ENCODE assay signal across 8 mouse cellular contexts in genomic region chr17:30901627-30902026, GRCm38 (mm10). TPM values are rescaled to one million over a fixed set of nuclear protein-coding genes. Genes with fewer than 3 reads are reported as not detected.
A peak's percentile ranks its signal among the peaks of the same experiment; 100 is the strongest.
DNase-seq lines count a peak whose midpoint lies in the region; ATAC-seq and TF ChIP-seq lines count a peak whose summit lies in the region.

Glp1r (plus strand) TSS chr17:30901817.

- peak within 1 kb of the TSS; percentile 99 for H3K4me2 ChIP-seq in hindbrain, embryonic 16.5 days (ENCODE audit: low read length)
- H3K4me2 ChIP-seq in lung, postnatal 0 days (replicated peaks; ENCODE audit: low read depth, low read length): peak within 1 kb of the TSS; percentile 68
- peak within 1 kb of the TSS; percentile 88 for H3K4me2 ChIP-seq in stomach, embryonic 14.5 days (replicated peaks; ENCODE audit: low read depth, low read length)

- H3K36me3 ChIP-seq in hindbrain, embryonic 16.5 days (ENCODE audit: control insufficient read depth, insufficient read depth, low read length): no peaks in the 10 kb centered on the region
- no peaks in the 10 kb centered on the region for H3K36me3 ChIP-seq in lung, postnatal 0 days (ENCODE audit: insufficient read depth, low read length)
- no peaks in the 10 kb centered on the region for H3K36me3 ChIP-seq in stomach, embryonic 14.5 days (ENCODE audit: control insufficient read depth, insufficient read depth, low read length)

- no peak for ATAC-seq in hindbrain, embryonic 16.5 days
- peak; percentile 72 for ATAC-seq in lung, postnatal 0 days
- ATAC-seq in stomach, embryonic 14.5 days (ENCODE audit: insufficient number of reproducible peaks, insufficient read depth, low FRiP score, low read depth): peak; percentile 58; the same call in 1 of the 2 replicates

- peaks cover 17% of the 10 kb centered on the region for H3K27me3 ChIP-seq in hindbrain, embryonic 16.5 days (replicated peaks; ENCODE audit: control insufficient read depth, insufficient read depth, low read length)
- 0 out of 2 replicates have a peak, but pooled peaks cover 5% of the 10 kb centered on the region for H3K27me3 ChIP-seq in lung, postnatal 0 days (replicated peaks; ENCODE audit: insufficient read depth, low read length)
- peaks cover 12% of the 10 kb centered on the region for H3K27me3 ChIP-seq in stomach, embryonic 14.5 days (ENCODE audit: control insufficient read depth, insufficient read depth, low read length)

- no peak for TF ChIP-seq CTCF in lung, postnatal 0 days (IDR thresholded peaks at IDR 0.05)

- peak; percentile 35 for DNase-seq in embryo, embryonic 11 days
- DNase-seq in embryo, embryonic 10 days (ENCODE audit: low spot score): no peak
- peak; percentile 81 for DNase-seq in ZHBTc4 (ENCODE audit: low read depth, low spot score)
- peak; percentile 30 for DNase-seq in lung, postnatal 0 days (ENCODE audit: low spot score)
- no peak for DNase-seq in natural killer cell, adult 2 months (ENCODE audit: low spot score in 2 of 2)
- no peak for DNase-seq in cerebellum, adult 9-11 months

- H3K27ac ChIP-seq in hindbrain, embryonic 16.5 days (ENCODE audit: low read depth, low read length): no peak within 1 kb of the TSS
- H3K27ac ChIP-seq in lung, postnatal 0 days (ENCODE audit: low read length): no peak within 1 kb of the TSS
- H3K27ac ChIP-seq in stomach, embryonic 14.5 days (ENCODE audit: low read length): no peak within 1 kb of the TSS

- peak within 1 kb of the TSS; percentile 59 for H3K4me3 ChIP-seq in hindbrain, embryonic 16.5 days (ENCODE audit: low read length)
- peak within 1 kb of the TSS; percentile 41 for H3K4me3 ChIP-seq in lung, postnatal 0 days (ENCODE audit: low read depth, low read length)
- peak within 1 kb of the TSS; percentile 36 for H3K4me3 ChIP-seq in stomach, embryonic 14.5 days (ENCODE audit: low read depth, low read length)

- H3K4me1 ChIP-seq in hindbrain, embryonic 16.5 days (ENCODE audit: control insufficient read depth, insufficient read depth, low read depth, low read length): peaks cover 7% of the 10 kb centered on the region
- no peaks in the 10 kb centered on the region for H3K4me1 ChIP-seq in lung, postnatal 0 days (ENCODE audit: insufficient read depth, low read depth, low read length)
- peaks cover 3% of the 10 kb centered on the region; the same call in 1 of the 2 replicates for H3K4me1 ChIP-seq in stomach, embryonic 14.5 days (ENCODE audit: control insufficient read depth, insufficient read depth, low read length)

- no peaks in the 10 kb centered on the region for H3K9me3 ChIP-seq in hindbrain, embryonic 16.5 days (ENCODE audit: control insufficient read depth, low read length)
- no peaks in the 10 kb centered on the region for H3K9me3 ChIP-seq in lung, postnatal 0 days (ENCODE audit: low read length)
- H3K9me3 ChIP-seq in stomach, embryonic 14.5 days (ENCODE audit: control insufficient read depth, low read depth, low read length): no peaks in the 10 kb centered on the region

- WGBS in hindbrain, embryonic 16.5 days: under 1% methylated on average over 26 of the region's 37 CpGs
- 3% methylated on average over 28 of the region's 37 CpGs for WGBS in lung, postnatal 0 days
- 1% methylated on average over 37 of the region's 37 CpGs for WGBS in stomach, embryonic 14.5 days

- no peak for TF ChIP-seq EP300 in lung, postnatal 0 days (IDR thresholded peaks at IDR 0.05)

- H3K9ac ChIP-seq in hindbrain, embryonic 16.5 days (ENCODE audit: low read depth, low read length): peak within 1 kb of the TSS; percentile 71
- H3K9ac ChIP-seq in lung, postnatal 0 days (replicated peaks; ENCODE audit: low read depth): peak within 1 kb of the TSS; percentile 30
- peak within 1 kb of the TSS; percentile 25 for H3K9ac ChIP-seq in stomach, embryonic 14.5 days (replicated peaks; ENCODE audit: low read depth, low read length)

RNA-seq across cellular contexts. Expression of gene Glp1r, which starts in this region (rescaled TPM):
- 0.89 and 1.0 TPM in 2 replicates for polyA plus RNA-seq in hindbrain, embryonic 16.5 days (2015; fragmentation: Nextera tagmentation; extraction: Ambion mirVana)
- 17.8 and 19.9 TPM in 2 replicates for polyA plus RNA-seq in lung, postnatal 0 days (2015; fragmentation: Nextera tagmentation; extraction: Ambion mirVana)
- 0.14 and 0.23 TPM in 2 replicates for polyA plus RNA-seq in stomach, embryonic 14.5 days (2014; fragmentation: Nextera tagmentation; extraction: Ambion mirVana)

Comparison
In these comparisons a context has a peak if more than half of its experiments do, and no peak if none do; other contexts are left out.
1. DNase-seq: peak in embryo, embryonic 11 days (single experiment), ZHBTc4 (single experiment) and lung, postnatal 0 days (single experiment); none in embryo, embryonic 10 days (single experiment), natural killer cell, adult 2 months (0 of 2) and cerebellum, adult 9-11 months (single experiment).
2. Peak in ATAC-seq, H3K4me3 ChIP-seq, H3K9ac ChIP-seq and H3K4me2 ChIP-seq in stomach, embryonic 14.5 days; RNA of the gene not detected or under 1 TPM.
3. Peak in every context shown above with its lines, with median percentiles within 50 percentile points of each other: H3K4me2 ChIP-seq, H3K4me3 ChIP-seq and H3K9ac ChIP-seq.